Mouse (Mus musculus): ENCODE results near the gene Ajm1. TPM values are rescaled to one million over a fixed set of nuclear protein-coding genes. Genes with fewer than 3 reads are reported as not detected.

Ajm1 gene
- polyA plus RNA-seq, 1 experiment: 0.92 TPM

DNA sequence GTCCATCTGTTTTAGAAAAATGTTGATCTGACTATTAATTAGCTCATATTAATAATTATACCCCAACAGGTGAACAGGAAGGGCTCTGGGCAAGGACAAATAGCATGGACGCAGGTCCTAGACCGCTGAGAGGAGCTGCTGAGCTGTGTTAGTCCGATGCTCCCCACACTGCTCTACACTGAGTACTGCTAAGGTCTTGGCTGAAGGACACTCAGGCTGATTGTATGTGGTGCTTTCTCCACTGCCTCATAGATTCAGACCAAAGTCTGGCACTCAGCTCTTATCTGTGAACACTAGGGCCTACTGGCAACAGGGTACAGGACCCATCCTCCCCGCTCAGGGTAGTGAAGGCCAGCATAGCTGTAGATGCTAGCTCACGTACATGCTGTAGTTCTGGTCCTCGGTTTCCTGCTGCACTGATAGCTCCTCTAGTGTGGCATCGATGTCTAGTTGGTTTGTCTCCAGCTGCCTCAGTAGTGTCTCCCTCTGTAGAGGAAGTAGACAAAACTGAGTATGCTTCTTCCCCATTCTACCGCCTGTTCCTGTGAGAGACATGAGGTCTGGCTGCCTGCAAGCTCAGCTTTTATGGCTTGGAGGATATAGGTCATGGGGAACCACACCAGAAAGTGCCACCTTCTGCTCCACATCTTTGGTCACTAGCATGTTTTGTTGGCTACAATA lies 6.8 kb upstream of the Ajm1 start:
- WGBS: 80% methylated on average over 8 of the region's 8 CpGs
- H3K4me3 ChIP-seq (replicated peaks; ENCODE audit: control insufficient read depth, low read depth, low read length): no peak overlapping the region
- no peaks in the 10 kb centered on the region; the same call in 1 of the 2 replicates for H3K4me1 ChIP-seq (ENCODE audit: control insufficient read depth, insufficient read depth, low read length)
- TF ChIP-seq POLR2A (IDR thresholded peaks at IDR 0.05; ENCODE audit: borderline replicate concordance, control insufficient read depth, low read depth, low read length) (no peak), CTCF (IDR thresholded peaks at IDR 0.05; ENCODE audit: control insufficient read depth, insufficient read depth, low read length) (no peak)
- H3K27ac ChIP-seq (ENCODE audit: control insufficient read depth, insufficient read depth, low read depth, low read length, poor library complexity): no peak overlapping the region

DNA sequence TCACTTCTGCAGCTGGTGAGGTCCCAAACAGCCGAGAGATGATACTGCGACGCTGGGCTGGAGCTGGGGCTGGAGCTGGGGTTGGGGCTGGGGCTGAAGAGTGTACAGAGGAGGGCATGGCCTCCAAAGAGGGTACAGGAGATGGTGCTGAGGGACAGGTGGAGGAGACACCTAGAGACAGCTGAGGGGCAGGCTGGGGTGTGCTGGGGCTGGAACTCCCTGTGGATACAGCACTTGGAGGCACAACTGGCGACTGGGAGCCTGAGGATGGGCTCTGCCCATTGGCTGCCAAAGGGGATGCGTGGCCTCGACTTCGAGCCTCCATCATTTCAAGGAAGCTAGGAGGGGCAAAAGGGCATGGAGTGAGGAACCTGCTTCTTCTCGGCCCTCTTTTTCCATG lies 5.7 kb upstream of the Ajm1 start:
- TF ChIP-seq POLR2A (IDR thresholded peaks at IDR 0.05; ENCODE audit: borderline replicate concordance, control insufficient read depth, low read depth, low read length) (no peak), CTCF (IDR thresholded peaks at IDR 0.05; ENCODE audit: control insufficient read depth, insufficient read depth, low read length) (no peak)
- Histone ChIP-seq H3K27ac (ENCODE audit: control insufficient read depth, insufficient read depth, low read depth, low read length, poor library complexity) (no peak overlapping the region), H3K4me1 (ENCODE audit: control insufficient read depth, insufficient read depth, low read length) (no peaks in the 10 kb centered on the region), H3K4me3 (replicated peaks; ENCODE audit: control insufficient read depth, low read depth, low read length) (no peak overlapping the region)
- WGBS: 85% methylated on average over 8 of the region's 8 CpGs

DNA sequence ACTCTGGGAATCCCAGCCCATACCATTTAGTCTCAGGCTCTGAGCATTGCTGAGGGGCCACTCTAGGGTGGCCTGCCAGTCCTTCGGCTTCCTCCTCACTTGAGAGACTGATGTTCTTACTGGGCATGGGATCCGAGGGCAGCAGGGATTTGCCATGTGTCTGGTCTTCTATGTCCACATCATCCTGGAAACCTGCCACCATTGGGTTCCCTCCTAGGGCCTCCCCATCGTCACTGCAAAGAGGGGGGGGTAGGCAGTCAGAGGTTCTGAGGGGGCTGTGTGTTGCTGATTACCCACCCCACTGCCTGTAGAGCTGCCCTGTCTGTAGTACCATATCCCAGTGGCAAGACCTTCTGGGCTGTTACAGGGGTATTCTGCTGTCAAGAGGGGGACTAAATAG lies 4.0 kb upstream of the Ajm1 start:
- no peaks in the 10 kb centered on the region for H3K4me1 ChIP-seq (ENCODE audit: control insufficient read depth, insufficient read depth, low read length)
- H3K4me3 ChIP-seq (replicated peaks; ENCODE audit: control insufficient read depth, low read depth, low read length): no peak overlapping the region
- TF ChIP-seq CTCF (IDR thresholded peaks at IDR 0.05; ENCODE audit: control insufficient read depth, insufficient read depth, low read length): no peak
- TF ChIP-seq POLR2A (IDR thresholded peaks at IDR 0.05; ENCODE audit: borderline replicate concordance, control insufficient read depth, low read depth, low read length): no peak
- H3K27ac ChIP-seq (ENCODE audit: control insufficient read depth, insufficient read depth, low read depth, low read length, poor library complexity): no peak overlapping the region
- WGBS: 67% methylated on average over 3 of the region's 3 CpGs

DNA sequence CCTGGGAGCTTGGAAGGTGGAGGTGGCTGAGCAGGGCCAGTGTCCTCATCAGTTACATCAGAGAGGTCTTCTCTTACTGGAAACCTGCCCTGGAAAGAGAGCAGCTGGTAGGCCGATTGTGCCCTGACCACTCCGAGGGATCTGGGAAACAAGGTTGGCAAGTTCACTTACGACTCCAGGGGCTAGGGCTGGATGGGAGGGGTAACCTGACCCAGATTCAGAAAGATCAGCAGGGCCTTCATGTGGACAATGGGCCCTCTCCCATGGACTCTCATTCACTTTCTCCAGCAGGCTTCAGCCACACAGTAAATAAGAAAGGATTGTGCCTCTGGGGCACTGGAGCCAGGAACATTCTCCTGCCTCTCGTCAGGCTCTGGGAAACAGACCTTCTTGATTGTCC lies 3.3 kb upstream of the Ajm1 start:
- Histone ChIP-seq H3K4me3 (replicated peaks; ENCODE audit: control insufficient read depth, low read depth, low read length) (no peak overlapping the region), H3K27ac (ENCODE audit: control insufficient read depth, insufficient read depth, low read depth, low read length, poor library complexity) (no peak overlapping the region), H3K4me1 (ENCODE audit: control insufficient read depth, insufficient read depth, low read length) (no peaks in the 10 kb centered on the region)
- no peak for TF ChIP-seq POLR2A (IDR thresholded peaks at IDR 0.05; ENCODE audit: borderline replicate concordance, control insufficient read depth, low read depth, low read length)
- TF ChIP-seq CTCF (IDR thresholded peaks at IDR 0.05; ENCODE audit: control insufficient read depth, insufficient read depth, low read length): no peak
- 91% methylated on average over 4 of the region's 4 CpGs for WGBS

DNA sequence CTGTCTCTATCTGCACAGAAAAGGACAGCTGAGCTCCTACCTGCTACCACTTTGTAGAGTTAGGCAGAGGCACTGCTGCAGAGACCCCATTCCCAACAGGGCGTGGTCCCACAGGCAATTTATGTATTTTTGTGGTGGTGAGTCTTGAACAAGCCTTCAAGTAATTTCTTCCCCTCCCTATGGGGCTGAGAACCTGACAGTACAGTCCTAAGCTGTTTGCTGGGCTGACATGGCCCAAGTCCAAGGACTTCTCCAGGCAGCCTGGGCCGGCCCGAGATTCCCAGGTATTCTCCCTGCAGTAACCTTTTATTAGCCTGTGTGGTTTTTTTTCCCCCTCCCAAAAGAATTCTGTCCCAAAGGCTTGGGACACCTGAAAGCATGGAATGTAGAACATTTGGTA lies 2.6 kb upstream of the Ajm1 start:
- H3K27ac ChIP-seq (ENCODE audit: control insufficient read depth, insufficient read depth, low read depth, low read length, poor library complexity): no peak overlapping the region
- H3K4me3 ChIP-seq (replicated peaks; ENCODE audit: control insufficient read depth, low read depth, low read length): no peak overlapping the region
- 84% methylated on average over 3 of the region's 3 CpGs for WGBS
- H3K4me1 ChIP-seq (ENCODE audit: control insufficient read depth, insufficient read depth, low read length): no peaks in the 10 kb centered on the region
- TF ChIP-seq POLR2A (IDR thresholded peaks at IDR 0.05; ENCODE audit: borderline replicate concordance, control insufficient read depth, low read depth, low read length) (no peak), CTCF (IDR thresholded peaks at IDR 0.05; ENCODE audit: control insufficient read depth, insufficient read depth, low read length) (no peak)

DNA sequence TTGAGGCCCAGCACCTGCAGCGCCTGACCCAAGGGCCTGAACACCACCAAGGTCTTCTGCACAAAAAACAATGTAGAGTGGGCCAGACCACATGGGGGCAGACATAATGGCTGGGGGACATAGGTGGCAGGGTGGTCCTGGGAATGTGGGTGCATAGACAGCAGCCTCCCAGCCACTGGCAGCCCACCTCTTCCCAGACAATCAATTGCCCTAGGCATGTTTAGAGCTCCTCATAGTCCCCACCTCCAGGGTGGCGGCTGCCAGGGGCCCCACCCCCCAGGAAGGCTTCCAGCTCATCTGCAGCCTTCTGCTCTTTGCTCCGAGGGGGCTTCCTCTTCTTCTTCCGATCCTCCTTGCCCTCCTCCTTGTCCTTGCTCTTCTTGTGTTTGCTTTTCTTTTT lies 2.0 kb upstream of the Ajm1 start:
- Histone ChIP-seq H3K4me3 (replicated peaks; ENCODE audit: control insufficient read depth, low read depth, low read length) (no peak overlapping the region), H3K4me1 (ENCODE audit: control insufficient read depth, insufficient read depth, low read length) (no peaks in the 10 kb centered on the region), H3K27ac (ENCODE audit: control insufficient read depth, insufficient read depth, low read depth, low read length, poor library complexity) (no peak overlapping the region)
- TF ChIP-seq CTCF (IDR thresholded peaks at IDR 0.05; ENCODE audit: control insufficient read depth, insufficient read depth, low read length): no peak
- TF ChIP-seq POLR2A (IDR thresholded peaks at IDR 0.05; ENCODE audit: borderline replicate concordance, control insufficient read depth, low read depth, low read length): no peak
- WGBS: 69% methylated on average over 4 of the region's 4 CpGs

DNA sequence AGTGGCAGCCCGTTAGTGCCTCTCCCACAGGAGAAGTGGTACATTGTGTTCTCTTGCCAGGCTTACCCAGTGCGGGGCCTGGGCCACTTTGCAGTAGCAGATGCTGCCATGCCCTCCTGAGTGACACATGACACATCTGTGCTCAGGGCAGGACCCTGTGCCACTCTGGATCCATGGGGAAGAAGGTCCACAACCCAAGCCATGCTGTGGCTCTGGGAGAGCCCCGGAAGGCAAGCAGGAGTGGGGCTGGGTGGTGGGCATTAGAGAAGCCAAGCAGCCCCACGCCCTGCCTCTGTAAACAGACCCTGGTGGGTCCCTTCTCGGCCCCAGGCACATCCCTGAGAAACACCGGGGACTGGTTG lies 1.5 kb upstream of the Ajm1 start:
- H3K4me1 ChIP-seq (ENCODE audit: control insufficient read depth, insufficient read depth, low read length): no peaks in the 10 kb centered on the region
- TF ChIP-seq POLR2A (IDR thresholded peaks at IDR 0.05; ENCODE audit: borderline replicate concordance, control insufficient read depth, low read depth, low read length): no peak
- no peak for TF ChIP-seq CTCF (IDR thresholded peaks at IDR 0.05; ENCODE audit: control insufficient read depth, insufficient read depth, low read length)

DNA sequence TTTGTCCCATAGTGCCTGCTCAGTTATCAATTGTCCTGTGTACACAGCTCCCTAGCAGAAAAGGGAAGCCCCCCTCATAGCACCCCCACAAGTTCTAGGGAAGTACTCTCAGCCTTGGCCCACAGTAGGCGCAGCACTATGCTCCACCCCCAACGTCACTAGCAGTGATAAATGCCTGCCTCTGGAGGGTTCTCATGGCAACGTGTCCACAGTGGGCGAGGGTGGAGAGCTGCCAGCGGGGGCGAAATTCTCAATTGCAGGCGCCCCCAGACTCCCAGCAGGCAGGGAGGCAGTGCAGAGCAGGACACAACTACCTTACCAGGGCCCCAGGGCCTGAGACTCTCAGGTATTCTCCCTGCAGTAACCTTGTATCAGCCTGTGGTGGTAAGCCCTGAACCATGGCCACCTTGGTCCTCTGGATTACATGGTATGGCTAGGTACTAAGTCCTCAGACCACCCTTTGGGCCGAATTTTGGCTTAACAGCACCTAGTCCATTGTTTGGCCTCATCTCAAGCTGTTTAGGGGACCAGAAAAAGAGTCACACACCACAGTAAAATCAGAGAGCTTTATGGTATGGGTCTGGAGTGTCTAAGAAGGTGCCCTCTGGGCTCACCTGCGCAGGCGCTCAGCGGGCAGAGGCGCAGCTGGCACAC lies 1.0 kb upstream of the Ajm1 start:
- Histone ChIP-seq H3K4me1 (ENCODE audit: control insufficient read depth, insufficient read depth, low read length) (no peaks in the 10 kb centered on the region), H3K4me3 (replicated peaks; ENCODE audit: control insufficient read depth, low read depth, low read length) (no peak overlapping the region), H3K27ac (ENCODE audit: control insufficient read depth, insufficient read depth, low read depth, low read length, poor library complexity) (no peak overlapping the region)
- TF ChIP-seq POLR2A (IDR thresholded peaks at IDR 0.05; ENCODE audit: borderline replicate concordance, control insufficient read depth, low read depth, low read length): no peak
- TF ChIP-seq CTCF (IDR thresholded peaks at IDR 0.05; ENCODE audit: control insufficient read depth, insufficient read depth, low read length): no peak
- 42% methylated on average over 12 of the region's 12 CpGs for WGBS

More for the DNA sequence above, 1.5 kb upstream of the Ajm1 start:
- Histone ChIP-seq H3K4me3 (replicated peaks; ENCODE audit: control insufficient read depth, low read depth, low read length) (no peak overlapping the region), H3K27ac (ENCODE audit: control insufficient read depth, insufficient read depth, low read depth, low read length, poor library complexity) (no peak overlapping the region)
- WGBS: 88% methylated on average over 6 of the region's 6 CpGs

Measured in bone marrow, adult 2 months (tissue).